Mouse (Mus musculus) brain, embryonic 14.5 days (tissue): ENCODE data around the gene Cox5b. TPM values are rescaled to one million over a fixed set of nuclear protein-coding genes. Genes with fewer than 3 reads are reported as not detected.
"Not testable (repeated sequence)": the region's sequence is repeated elsewhere in the genome, so short reads cannot be mapped to it uniquely, and the experiment has no call there.

Source experiments
- DNase-seq: peaks from one replicate; pipeline ENCODE4 v3.0.0-alpha.2; 2011; ENCODE audit warnings: low read depth
- CTCF ChIP-seq: fragments of 200-500 bp; IDR thresholded peaks from 2 replicates; pipeline ENCODE4 v1.5.1; 2012; ENCODE audit warnings: inconsistent platforms, mild to moderate bottlenecking, moderate library complexity, borderline replicate concordance; ENCODE audit not compliant: insufficient read depth, insufficient read length; ENCODE audit errors: extremely low read depth
- POLR2A ChIP-seq: fragments of 200-500 bp; IDR thresholded peaks from 2 replicates; pipeline ENCODE4 v1.6.1; 2012; ENCODE audit warnings: mild to moderate bottlenecking, inconsistent platforms, borderline replicate concordance; ENCODE audit not compliant: poor library complexity, insufficient read depth, insufficient read length, severe bottlenecking; ENCODE audit errors: extremely low read depth
- polyA plus RNA-seq: library from polyadenylated mRNA; depleted of rRNA; stranded (reverse); fragments of >200 nt; gene quantifications from 2 replicates; pipeline ENCODE4 v1.2.3, GENCODE M21; 2012

The Cox5b gene
- polyA plus RNA-seq, 1 experiment = 318 TPM

DNA sequence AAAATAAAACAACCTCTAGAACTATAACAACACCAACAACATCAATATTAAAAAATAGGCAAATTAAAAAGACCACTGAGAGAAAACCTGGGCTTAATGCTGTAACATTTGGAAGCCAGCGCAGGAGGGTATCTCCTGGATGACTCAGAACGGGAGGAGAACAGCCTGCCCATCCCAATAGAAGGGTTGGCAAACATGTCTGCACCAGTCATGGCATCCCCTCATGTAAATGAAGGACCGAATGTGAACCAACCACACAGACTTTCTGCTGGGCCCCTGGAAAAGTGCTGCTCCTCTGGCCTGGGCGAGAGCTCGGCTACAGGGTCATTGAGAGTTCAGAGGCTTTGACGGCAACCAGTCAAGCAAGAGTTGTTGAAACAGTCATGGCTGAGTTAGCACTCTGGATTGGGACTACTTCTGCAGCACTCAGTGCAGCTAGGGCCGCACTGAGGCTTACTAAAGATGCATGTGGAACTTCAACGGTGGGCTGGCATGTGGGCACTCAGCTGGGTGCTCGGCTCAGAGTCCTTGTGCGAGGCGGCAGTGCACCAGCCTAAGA is 26.0 kb upstream of the Cox5b start:
- no peak for TF ChIP-seq CTCF
- no peak for TF ChIP-seq POLR2A
- no peak for DNase-seq

- DNase-seq = no peak
- TF ChIP-seq POLR2A = no peak
- TF ChIP-seq CTCF = no peak
Measured at GRCm38 (mm10) chr1:36665934-36666333, 25.3 kb upstream of the Cox5b start.

- DNase-seq = not testable (repeated sequence)
Measured at GRCm38 (mm10) chr1:36668007-36668406, 23.2 kb upstream of the Cox5b start.

- TF ChIP-seq CTCF (no peak), POLR2A (no peak)
- DNase-seq = no peak
Measured at GRCm38 (mm10) chr1:36670256-36670655, 21.0 kb upstream of the Cox5b start.

- TF ChIP-seq POLR2A = no peak
- no peak for TF ChIP-seq CTCF
- DNase-seq = no peak
Measured at GRCm38 (mm10) chr1:36671260-36671659, 20.0 kb upstream of the Cox5b start.

DNA sequence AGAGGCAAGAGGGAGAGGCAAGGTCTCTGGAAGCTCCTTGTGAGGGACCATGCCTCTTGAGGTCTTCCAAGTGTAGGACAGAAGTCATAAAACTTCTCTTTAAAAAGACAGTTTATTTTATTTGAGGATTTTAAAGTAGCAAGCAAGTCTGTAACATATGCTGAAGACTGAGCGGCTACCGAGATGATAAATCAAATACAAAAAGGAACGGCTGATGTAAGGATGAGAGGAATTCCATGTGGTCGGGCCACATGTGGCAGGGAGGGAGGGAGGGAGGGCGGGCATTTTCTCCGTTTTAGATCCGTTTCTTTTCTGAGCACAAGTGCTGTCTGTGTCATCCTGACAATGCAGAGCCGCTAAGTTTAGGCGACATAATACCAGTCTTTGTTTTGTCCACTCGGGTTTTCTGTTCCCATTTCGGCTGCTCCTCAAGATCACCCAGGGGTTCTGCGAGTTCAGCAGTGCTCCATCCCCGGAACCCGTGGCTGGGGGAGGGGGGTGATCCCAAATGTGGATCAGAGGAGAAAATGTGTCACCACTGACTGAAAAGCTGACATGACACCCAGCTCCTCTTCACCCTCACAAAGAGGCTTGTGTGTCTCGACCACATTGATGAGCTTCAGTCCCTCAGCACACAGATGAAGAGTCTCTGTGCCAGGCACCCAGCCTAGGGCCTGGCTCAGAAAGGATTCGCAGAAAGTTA is 18.4 kb upstream of the Cox5b start:
- TF ChIP-seq POLR2A = no peak
- TF ChIP-seq CTCF = no peak
- DNase-seq = no peak

DNA sequence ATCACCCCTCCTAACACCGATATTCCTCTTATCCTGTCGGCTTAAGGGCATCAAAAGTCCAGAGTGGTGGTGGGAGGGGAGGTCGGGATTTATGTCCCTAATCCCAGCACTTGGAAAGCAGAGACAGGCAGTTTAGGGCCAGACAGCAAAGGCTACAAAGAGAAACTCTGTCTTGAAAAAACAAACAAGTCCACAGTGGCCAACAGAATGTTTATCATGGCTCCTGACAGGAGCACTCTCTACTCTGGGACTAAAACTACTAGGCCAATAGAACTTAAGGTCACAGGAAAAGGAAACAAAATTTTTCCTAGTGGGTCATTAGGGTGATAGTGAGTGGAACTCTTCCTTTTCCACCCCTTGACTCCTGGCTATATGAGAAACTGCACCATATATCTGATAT is 16.3 kb upstream of the Cox5b start:
- DNase-seq = no peak
- TF ChIP-seq POLR2A (no peak), CTCF (no peak)

GRCm38 (mm10) chr1:36680893-36681292 is 10.4 kb upstream of the Cox5b start:
- DNase-seq = peak; percentile 29
- TF ChIP-seq POLR2A (no peak), CTCF (no peak)

GRCm38 (mm10) chr1:36682620-36683355 is 8.5 kb upstream of the Cox5b start, which contains the start of gene Fam178b:
Fam178b (minus strand) TSS chr1:36683183.
- DNase-seq = no peak
- TF ChIP-seq POLR2A (no peak), CTCF (no peak)

GRCm38 (mm10) chr1:36683810-36684467 is 7.3 kb upstream of the Cox5b start:
- TF ChIP-seq POLR2A = no peak
- peak; percentile 83 for TF ChIP-seq CTCF
- DNase-seq = peak; percentile 92

DNA sequence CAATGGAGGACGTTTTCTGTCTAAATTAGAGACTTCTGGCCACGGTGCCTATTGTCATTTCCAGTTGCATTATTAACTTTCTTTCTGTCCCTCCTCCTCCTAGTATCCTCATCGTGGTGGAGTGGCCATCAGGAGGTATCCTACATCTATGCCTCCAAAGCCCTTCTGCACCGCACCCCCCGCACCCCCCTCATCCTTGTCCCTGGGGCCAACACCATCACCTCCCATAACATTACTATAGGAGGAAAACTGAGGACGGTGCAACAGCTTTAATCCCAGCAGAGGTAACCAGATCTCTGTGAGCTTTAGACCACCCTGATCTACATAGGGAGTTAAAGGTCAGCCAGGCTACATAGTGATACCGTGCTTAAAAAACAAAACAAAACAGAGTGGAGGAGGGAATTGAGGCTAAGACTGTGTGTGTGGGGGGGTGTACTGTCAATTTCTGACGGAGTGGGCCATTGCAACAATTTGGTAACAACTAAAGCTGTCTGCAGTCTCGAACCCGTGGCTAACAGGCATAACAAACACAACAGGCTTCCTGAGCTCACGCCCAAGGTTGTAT is 496 bp upstream of the Cox5b start:
- DNase-seq = no peak
- TF ChIP-seq POLR2A = no peak
- TF ChIP-seq CTCF = no peak
